Mouse (Mus musculus) adrenal gland, postnatal 4 days (tissue): ENCODE results near the gene Elmod3. TPM values are rescaled to one million over a fixed set of nuclear protein-coding genes. Genes with fewer than 3 reads are reported as not detected.

Source experiments
- DNase-seq, 2 experiments: peaks; one replicate each; pipeline ENCODE4 v3.0.0; 2021 to 2022; ENCODE audit warnings: low spot score in 2 of 2, mixed read lengths in 2 of 2
- total RNA-seq, 2 experiments: library from RNA; stranded (reverse); gene quantifications; 2 replicates each; pipeline ENCODE4 v1.2.3; 2021

The Elmod3 gene
- total RNA-seq, 2 experiments from 2014 or later = 14.2 to 16.8 TPM

DNA sequence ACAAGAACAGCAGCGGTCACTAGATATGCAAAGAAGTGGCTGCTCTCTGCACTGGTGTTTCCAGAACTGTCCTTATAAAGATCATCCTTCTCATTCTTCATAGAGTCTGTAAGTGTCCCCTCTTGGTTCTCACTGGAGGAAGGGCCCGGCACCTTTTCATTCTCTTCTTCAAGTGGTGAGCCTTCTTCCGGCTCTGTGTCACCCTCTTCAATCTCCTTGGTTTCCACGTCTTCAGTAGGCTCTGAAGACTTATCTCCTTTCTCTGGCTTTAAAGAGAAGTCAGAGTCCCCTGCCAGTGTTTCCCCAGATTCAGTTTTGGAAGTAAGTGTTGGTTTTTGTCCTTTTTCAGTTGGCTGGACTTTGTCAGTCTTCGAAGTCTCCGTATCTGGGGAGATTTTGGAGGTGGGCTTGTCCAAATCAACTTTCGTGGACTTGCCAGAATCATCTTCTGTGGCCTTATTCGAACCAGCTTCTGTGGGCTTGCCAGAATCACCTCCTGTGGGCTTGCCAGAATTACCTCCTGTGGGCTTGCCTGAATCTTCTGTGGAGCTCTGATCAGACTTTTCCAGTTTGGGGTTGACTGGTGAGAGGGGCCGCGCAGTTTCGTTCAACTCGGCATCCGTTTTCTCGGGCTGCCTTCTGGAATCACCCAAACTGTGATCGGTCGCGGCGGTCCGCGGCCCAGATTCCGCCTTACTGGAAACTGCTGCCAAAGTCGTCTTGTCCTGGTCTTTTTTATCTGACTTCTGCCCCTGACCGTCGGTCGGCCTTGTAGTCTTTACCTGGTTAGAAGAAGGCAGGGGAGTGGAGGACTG is 17.6 kb upstream of the Elmod3 start:
- DNase-seq = no peak

GRCm38 (mm10) chr6:72615151-72615550 is 16.9 kb upstream of the Elmod3 start:
- DNase-seq = no peak

- no peak for DNase-seq
These were observed 12.0 kb upstream of the Elmod3 start for GRCm38 (mm10) chr6:72610261-72610660.

DNA sequence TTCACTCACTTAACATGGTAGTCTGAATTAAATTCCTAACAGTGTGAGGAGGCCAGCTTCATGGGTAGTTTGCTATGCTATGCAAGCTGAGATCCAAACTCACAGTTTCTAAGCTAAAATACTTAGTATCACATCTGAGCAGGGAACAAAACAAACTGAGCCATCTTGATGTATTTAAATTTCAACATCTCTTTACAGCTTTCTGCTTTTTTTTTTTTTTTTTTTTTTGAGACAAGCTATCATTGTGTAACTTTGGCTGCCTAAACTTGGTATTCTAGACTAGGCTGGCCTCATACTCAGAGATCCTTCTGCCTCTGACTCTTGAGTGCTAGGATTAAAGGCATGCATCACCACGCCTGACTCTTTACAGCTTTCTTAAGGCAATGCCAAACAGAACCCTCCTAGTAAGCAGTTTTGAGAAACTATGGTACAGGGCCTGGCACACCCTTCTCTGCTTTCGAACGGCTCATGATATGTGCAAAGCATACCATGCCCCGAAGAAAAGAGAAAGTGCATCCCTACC is 10.5 kb upstream of the Elmod3 start:
- DNase-seq = no peak

- DNase-seq = no peak
These were observed 9.5 kb upstream of the Elmod3 start for GRCm38 (mm10) chr6:72607676-72608075.

GRCm38 (mm10) chr6:72607060-72607459 is 8.8 kb upstream of the Elmod3 start:
- DNase-seq = no peak

DNA sequence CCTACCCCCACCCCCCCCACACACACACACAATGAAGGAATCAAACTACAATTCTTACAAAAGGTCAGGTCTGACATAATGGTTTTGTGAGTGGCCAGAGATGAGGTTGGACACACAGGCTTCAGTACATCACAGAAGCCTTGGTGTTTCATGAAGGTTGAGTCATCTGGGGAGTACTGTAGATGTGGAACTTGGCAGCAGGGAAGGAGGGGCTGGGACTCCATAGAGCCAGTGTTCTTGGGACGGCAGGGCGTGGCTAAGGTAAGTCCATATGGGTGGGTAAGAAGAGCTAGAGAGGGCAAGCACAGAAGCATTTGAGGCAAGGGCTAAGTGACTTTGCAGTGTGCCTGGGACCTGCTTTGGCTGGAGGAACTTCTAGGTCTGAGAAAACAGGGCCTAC is 5.9 kb upstream of the Elmod3 start:
- DNase-seq = no peak

DNA sequence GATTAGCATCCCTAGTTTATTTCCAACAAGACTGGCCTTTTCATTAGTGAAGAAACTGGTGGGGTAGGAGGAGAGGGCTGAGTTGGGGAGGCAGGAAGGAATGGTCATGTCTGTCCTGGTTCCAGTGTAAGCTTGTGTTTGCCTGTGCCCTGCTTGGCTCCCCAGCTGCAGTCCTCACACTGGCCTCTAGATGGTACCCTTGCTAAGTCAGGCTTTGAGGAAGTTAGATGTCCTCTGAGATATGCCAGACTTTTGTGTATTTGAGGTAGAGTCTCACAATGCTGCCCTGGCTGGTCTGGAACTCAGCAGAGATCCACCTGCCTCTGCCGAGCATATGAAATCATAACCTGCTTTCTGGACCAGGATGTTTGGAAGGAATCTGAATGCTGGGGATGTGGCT is 3.5 kb upstream of the Elmod3 start:
- peak; percentile 37 to 56 for DNase-seq

- DNase-seq = no peak
These were observed 2.6 kb upstream of the Elmod3 start for GRCm38 (mm10) chr6:72600771-72601170.

DNA sequence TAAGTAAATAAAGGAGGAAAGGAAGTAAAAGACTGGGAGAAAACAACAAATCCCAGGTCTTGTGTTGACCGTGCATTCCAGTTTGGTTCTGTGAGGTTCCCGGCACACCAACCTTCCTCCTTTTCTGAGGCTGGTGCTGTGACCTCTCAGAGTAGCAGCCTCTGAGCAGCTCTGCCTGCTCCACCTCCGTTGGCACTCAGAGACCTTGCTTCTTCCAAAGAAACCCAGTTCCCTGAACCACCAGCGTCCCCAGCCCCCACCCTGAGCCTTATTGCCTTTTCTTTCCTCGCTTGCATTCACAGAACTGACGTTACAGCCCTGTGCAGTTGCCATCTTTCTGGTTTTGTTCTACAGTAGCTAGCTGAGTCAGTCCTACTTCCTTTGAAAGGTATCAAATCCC is 2.0 kb upstream of the Elmod3 start:
- no peak for DNase-seq

DNA sequence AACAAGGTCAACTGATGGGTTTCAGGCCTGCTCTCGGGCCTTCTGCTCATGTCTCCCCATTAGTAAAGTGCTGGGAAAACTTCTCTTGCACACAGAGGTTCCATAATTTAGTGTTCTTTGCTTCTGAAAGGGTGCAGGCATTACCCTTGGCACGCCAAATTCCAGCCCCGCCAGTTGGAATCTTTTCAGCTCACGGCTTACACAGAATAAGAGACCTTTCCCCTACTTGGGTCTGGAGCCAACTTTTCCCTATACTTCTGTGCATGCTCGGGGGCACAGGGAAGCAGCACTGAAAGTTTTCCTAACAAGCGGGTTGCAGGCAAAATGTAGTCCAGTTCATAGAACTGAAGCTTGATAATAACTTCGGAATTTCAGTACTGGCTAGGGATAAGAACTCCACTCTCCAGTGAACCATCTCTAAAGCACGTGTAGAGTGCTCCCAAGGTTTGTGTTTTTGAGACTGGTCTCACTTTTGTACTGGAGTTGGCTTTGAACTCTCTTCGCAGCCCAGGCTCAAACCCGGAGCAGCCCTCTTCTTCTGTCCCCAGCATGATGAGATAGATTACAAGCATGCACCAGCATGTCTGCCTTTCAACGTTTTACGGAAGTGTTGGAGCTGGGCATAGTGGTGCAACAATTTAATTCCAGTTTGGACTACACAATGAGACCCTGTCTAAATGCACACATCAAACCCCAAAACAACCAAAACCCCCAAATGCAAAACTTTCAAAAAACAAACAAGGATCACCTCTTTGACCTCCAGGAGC is 761 bp upstream of the Elmod3 start:
- no peak for DNase-seq

GRCm38 (mm10) chr6:72597083-72597874 is 934 bp downstream of the Elmod3 start:
- no peak for DNase-seq

DNA sequence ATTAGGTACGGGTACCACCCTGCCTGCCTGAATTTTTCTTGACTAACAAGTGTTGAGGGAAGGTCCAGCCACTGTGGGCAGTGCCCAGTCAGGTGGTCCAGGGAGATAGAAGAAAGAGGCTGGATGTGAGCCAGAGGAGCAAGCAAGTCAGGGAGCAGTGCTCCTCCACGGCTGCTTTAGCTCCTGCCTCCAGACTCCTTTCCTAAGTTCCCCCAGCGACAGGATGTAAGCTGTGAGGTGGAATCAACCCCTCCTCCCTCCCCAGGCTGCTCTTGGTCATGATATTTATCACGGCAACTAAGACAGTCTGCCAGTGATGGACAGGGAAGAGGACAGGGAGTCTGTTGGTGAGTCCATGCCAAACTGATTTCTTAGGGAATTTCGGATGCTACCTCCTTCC is 4.3 kb downstream of the Elmod3 start:
- DNase-seq = no peak

- no peak for DNase-seq
These were observed 5.0 kb downstream of the Elmod3 start for GRCm38 (mm10) chr6:72593011-72593803.

GRCm38 (mm10) chr6:72590111-72590510 is 8.1 kb downstream of the Elmod3 start:
- no peak for DNase-seq

GRCm38 (mm10) chr6:72588307-72588706 is 9.9 kb downstream of the Elmod3 start:
- DNase-seq = no peak

GRCm38 (mm10) chr6:72586701-72587100 is 11.5 kb downstream of the Elmod3 start:
- DNase-seq = no peak

- no peak for DNase-seq
These were observed 14.1 kb downstream of the Elmod3 start for GRCm38 (mm10) chr6:72584154-72584553.

GRCm38 (mm10) chr6:72583211-72583839 is 14.9 kb downstream of the Elmod3 start:
- DNase-seq = no peak
